Mouse (Mus musculus) adipocyte (in vitro differentiated cells): ENCODE data around the gene Tuba3a.

Experiments
- DNase-seq: peaks from one replicate; pipeline ENCODE4 v3.0.0-alpha.2; 2016; ENCODE audit warnings: low spot score

Gene Tuba3a

DNA sequence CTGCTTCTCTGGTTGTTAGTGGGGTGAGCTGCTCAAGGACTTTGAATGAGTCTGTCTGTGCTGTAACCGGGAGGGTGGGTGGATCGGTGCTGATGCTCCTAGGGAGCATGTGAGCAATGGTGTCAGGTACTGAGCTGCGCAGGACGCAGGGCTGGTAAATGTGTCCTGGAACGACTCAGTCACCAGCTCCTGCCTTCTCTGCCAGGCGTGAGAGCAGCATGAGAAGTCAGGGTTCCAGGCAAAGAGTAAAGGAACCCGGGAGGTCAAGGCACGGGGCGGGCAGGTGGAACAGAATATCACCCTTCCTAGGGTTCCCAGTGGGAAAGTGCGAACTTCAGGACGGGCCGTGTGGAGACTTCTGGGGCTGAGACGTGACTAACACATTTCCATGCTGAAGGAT is 19.8 kb downstream of the Tuba3a start:
- no peak for DNase-seq

DNA sequence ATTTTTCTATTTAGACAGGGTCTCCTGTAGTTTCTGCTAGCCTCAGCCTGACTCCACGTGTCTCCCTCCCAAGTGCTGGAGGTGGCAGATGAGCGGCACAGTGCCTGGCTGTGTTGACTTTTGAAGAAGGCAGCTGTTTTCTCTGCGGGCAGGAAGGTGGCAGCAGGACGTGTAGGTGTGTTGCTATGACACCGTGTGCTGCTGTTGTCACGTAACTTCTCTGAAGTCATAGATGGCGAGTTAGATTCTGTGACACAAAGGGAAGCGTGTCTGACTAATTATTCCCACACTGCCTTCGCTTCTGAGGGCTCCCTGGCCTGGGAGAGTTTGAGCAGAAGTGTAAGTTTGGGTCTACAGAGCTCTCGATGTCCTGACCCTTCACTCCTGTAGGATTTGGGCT is 20.6 kb downstream of the Tuba3a start:
- DNase-seq = no peak

DNA sequence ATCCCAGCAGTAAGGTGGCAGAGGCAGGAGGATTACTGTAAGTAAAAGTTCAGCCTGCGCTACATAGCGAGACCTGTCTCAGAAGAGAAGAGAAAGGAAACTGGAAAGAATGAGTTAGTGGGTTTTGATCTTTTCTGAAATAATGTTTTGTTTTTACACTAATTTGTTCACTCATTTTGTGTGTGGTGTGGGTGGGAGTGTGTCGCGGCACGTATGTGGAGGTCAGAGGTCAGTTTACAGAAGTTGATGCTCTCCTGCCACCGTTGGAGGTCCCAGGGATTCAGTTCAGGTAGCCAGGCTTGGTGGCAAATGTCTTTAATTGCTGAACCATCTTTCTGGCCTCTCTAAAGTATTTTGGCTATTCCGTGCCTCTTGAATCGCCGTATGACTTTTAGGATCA is 21.6 kb downstream of the Tuba3a start:
- DNase-seq = no peak

DNA sequence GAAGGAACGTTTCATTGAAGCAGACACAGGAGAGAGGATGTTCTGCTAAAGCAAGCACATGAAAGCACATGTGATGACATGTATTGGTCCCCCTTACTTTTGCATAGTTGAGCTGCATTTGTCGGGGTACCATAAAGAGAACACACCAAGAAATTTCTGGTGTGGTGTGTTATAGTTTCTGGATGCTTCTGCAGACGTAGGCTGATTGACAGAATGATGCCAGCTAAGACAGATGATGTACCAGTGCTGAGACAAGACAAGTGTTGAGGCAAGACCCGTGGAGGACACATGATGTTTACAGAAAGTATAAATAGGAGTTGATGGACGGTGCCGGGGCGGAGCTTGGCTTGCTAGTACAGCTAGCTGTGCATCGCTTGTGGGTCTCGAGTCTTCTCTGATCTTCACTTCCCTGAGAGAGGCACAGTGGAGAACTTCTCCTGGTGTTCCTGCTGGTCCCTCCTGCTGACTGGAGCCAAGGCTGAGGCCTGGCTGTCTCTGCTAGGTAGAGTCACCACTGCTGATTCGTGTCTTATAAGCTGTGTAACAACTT is 25.8 kb downstream of the Tuba3a start:
- no peak for DNase-seq

DNA sequence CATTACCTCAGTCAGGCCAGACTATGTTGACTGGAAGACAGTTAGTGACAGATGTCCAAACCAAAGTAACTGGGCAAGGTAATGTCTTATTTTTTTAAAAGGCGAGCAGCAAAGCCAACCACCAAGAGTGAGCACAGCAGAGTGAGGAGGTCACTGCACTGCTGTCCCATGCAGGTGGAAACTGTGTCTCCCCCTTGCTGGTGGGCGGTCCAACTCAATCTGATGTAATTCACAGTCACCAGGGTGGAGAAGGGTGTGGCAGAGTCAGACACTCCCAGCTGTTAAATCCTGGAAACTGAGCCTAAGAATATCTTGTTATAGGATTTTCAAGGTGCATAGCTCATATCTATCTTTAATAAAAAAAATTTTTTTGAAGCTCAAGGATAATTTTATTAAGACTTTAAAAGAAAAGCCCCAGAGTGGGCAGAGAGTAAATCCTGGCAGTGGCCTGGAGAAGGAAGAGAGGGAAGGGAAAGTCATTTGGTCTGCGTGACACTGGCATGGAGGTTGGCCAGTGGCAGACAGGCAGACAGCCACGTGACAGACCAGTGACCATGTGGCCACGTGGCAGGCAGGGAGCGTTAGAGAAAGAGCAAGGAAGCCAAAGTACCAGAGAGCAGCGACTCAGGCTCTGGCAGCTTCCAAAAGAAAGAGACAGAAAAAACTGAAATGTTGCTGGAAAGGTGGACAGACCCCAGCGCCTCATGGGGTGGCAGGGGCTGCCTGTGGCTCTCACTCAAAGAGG is 29.4 kb downstream of the Tuba3a start:
- no peak for DNase-seq

DNA sequence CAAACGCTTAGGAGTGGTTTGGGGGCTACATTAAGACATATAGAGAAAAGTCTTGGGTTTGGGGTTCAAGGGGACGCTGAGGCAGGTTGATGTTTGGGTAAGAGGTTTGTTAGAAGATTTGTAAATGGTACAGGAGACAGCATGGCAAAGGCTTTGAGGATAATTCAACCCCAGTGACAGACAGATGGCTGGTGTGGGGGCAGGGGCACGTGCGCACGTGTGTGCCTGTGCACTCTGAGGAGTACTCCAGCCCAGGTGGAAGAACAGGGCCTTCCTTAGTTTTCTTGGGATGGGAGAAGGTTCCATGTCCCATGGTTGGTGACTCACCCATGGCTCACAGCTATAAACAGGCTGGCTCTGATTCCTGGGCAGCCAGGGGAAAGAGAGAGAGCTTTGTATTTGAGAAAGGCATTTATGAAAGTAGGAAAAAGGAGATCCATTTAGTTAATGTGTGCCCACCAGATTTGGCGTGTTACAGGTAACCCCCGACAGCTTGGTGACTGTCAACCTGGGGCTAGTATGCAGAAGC is 30.3 kb downstream of the Tuba3a start:
- DNase-seq = no peak

DNA sequence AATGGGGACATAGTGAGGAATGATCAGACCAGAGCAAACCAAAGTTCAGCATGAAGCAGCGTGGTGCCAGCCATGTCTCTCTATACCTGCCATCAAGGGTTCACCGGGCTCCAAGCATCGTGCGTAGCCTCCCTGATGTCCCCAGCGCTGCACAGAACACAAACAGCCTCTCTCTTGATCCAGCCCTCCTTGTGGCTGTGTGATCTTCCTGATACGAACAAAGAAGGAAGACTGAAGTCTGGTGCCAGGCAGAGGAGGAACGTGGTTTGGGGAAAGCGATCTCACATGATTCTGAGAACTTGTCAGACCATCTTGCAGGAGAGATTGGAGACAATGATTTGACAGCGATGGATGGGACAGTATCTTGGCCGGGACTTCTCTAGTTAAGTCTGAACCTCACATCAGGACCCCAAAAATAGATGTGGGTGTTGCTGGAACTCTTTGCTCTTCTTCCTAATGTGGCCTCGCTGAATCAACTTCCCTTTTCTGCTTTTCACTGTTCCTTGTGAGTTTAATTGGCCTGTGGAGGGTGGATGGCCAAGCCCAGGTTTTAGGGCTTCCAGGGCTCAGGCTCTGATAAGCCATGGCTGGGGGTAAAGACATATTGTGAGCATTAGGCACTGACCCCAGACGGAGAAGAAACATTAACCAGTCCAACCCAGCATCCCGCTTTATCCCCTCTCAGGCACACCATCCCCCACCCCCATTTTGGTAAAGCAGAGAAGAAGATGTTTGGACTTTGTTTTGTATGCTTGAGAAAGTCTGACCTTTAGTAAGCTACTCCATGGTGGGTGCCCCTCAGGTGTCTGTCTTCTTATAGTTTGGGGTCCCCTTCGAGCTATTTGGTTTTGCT is 31.8 kb downstream of the Tuba3a start:
- no peak for DNase-seq

DNA sequence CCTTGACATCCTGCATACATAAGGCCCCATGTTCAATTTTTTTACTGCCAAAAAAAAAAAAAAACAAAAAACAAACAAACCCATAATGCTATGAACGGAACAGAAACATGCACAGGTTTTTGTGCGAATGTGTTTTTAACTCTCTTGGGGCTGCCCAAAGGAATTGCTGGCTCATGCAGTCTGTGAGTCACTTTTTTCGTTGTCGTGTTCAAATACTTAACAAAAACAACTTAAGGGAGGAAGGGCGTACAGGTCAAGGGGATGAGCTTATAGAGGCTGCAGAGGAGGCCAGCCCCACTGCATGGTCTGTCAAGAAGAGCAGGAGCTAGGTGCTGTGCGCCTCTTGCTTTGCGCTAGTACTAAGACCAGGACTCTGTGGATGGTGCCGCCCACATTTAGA is 33.1 kb downstream of the Tuba3a start:
- DNase-seq = no peak

DNA sequence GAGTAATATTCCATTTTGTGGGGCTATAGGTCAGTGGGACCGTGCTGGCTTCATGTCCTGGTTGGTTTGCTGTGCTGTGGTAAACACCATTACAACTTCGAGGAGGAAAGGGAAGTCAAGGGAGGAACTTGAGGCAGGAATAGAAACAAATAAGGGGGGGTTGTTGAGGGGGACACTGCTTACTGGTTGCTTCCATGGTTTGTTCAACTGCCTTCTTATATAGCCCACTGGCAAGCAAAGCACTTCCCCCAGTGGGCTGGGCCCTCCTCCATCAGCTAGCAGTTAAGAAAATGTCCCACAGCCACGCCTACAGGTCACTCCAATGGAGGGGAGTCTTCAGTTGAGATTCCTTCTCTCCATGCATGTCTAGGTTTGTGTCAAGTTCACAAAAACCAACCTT is 33.6 kb downstream of the Tuba3a start:
- no peak for DNase-seq

DNA sequence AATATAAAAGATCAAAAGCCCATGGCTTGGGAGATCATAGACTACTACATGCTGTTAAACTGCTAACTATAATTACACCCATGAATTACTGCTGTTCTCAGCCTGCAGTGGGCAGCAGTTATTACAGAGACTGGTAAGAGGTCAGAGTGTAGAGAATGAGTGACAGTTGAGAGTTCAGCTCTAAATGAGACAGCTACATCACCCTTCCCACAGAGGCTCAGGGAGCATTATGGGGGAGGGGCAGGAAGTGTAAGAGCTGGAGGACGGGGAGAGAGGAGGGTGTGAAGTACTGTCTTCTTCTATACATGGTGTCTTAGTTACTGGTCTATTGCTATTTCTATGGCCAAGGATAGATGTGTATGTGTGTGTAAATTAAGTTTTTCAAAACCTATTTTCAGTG is 41.3 kb downstream of the Tuba3a start:
- peak; percentile 31 for DNase-seq

DNA sequence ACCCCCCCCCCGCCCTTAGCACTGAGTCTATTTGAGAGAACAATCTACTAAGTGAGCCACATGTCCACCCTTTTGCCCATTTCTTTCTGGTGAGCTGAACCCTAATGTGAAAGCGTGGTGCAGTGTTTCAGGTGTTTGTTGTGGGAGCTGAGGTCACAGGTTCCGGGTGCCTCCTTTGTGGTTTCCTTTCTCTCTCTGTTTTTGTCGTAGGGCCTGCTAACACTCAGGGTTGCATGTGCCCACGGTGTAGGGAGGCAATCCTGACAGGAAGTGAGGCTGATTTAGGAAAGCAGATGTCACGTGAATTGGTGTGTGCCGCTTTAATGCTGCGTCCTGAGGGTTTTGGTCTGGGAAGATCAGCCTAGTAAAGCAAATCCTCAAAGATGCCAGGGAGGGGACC is 44.3 kb downstream of the Tuba3a start:
- DNase-seq = no peak

DNA sequence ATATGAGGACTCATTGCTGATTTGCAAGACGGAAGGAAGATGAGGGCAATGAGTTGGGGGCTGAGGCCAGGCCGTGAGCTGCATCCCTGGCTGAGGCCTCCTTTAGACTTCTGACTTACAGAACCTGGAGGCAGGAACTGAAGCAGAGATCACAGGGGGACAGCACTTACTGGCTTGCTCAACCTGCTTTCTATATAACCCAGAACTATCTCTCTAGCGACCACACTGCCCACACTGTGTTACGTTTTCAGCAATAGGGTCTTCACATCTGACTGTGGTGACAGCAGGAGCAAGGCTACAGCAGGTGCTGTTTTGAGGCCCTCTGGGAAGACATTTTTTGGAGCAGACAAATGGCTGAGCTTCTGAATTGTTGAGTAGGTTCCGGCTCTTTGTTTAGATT is 45.2 kb downstream of the Tuba3a start:
- DNase-seq = no peak

DNA sequence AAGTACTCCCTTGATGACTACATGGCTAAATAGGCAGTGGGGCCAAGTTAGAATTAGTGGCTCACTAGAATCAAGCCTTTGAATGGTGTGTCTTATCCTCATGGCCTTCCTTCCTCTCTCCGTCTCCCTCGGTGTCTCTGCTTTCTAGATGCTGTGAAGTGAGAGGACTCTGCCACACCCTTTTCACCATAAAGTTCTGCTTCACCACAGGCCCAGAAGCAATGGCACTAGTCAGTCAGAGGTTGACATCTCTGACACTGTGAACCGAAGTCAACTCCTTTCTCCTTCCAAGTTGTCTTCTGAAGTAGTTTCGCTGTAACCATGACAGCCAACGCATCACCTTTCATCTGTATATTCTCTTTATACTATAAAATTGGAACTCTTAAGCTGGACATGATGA is 46.3 kb downstream of the Tuba3a start:
- DNase-seq = no peak

DNA sequence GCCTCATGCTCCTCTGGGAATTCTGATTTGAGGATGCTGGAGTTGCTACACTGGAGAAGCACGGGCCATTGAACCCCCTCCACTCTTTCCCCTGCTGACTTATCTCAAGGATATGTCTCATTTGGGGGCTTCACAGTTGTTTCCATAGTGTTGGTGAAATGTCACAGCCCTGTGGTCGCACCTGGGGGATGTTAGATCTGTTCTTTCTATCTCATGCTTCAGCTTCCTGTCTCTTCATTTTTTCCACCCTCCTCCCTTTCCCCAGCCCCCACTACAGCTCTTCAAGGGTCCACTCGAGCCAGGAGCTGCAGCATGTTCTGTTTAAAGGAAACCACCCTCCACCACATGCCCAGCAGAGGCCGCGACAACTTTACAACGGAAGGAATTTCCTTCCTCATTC is 47.4 kb downstream of the Tuba3a start:
- no peak for DNase-seq

DNA sequence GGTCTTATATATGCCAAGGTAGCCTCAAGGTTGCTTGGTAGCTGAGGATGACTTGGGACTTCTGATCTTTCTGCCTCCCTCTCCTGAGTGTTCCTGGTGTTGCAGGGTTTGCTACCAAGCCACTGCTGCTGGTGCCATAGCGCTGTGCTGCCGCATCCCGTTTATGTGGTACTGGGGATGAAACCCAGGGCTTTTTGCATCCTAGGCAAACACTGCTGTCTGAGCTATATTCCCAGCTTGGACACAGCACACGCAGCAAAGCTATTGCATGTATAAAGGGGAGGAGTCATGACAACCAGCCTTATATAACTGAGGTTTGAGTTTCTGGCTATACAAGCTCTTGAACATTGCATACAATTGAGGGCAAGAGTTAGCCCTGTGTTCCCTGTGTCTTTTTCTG is 48.4 kb downstream of the Tuba3a start:
- no peak for DNase-seq

DNA sequence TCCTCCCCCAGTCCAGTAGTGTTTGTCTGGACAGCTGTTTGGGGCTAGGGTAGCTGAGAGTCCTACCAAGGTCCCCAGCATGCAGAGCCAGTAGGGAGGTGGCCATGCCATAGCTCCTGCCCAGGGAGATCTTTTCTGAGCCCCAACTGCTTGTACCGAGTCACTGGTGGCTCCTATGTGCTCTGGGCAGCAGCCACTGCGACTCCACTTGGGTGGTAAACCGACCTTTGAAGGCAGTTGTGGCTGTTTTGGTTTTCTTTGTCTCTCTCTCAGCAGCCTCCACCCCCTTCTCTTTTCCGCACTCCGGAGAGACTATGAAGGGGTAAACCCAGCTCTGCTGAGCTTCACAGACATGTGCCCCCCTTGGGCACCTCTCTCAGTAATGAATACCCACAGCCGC is 49.1 kb downstream of the Tuba3a start, which contains the start of gene Cd27:
Gene Cd27, minus strand, starts transcription at position 229 of the 400 bp plus-strand sequence.
- DNase-seq = no peak

DNA sequence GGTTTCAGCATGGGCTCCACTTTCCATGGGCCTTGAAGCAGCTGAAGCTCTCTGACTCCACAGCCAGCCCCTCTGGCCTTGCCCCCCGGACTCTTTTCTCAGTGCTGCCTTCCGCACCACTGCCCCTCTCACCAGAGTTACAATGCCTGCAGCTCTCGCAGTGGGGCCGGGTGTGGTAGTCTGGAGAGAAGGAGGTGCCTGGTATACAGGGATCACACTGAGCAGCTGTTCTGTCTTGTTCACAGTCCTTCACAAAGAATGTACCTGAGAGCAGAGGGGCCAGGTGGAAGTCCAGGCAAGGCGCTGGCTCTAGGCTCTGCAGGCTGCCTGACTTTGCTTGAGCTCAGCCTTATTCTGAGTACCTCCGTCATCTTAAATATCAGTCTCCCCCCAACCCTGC is 49.5 kb downstream of the Tuba3a start:
- no peak for DNase-seq

DNA sequence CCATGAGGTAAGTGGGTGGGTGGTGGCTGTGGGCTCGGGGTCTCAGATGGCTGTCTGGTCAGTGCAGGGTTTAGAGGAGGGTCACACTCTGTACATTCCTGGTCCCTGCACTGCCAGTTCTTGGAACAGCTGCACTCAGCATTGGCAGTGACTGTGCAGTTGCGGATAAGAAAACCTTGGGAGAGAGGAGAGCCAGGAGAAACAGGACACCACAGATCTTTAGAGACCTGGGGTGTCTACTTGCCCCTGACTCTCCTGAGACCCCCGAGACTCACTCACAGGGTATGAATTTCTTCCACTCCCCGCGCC is 51.4 kb downstream of the Tuba3a start:
- DNase-seq = no peak

DNA sequence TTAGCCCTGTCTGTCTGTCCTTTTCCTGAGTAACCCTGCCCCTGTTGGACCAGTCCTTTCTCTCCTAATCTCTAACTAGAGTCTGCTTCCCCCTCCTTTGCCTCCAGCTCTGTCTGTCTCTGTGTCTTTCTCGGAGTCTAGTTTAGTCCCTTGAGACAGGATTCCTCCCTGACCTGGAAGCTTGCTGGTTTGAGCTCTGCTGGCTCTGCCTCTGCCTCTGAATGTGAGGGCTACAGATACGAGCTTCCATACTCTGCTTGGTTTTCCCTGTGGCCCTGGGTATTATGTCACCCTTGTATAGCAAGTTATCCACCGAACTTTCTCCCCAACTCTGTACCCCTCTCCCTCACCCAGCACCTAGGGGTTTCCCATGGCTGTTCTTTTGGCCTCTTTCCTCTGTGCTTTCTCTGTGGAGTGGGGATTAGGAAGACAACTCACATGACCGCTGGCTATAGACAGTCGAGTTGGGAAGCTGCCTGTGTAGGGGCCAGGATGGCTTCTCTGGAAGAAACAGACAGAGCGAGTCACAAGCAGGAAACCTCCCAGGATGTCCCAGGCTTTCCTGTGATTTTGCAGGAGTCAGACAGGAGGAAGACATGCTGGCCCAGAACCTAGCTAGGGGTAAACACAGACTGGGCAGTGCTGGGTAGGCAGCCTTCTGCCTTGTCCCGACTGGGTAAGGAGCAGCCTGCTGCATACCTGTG is 51.9 kb downstream of the Tuba3a start:
- peak; percentile 80 for DNase-seq

DNA sequence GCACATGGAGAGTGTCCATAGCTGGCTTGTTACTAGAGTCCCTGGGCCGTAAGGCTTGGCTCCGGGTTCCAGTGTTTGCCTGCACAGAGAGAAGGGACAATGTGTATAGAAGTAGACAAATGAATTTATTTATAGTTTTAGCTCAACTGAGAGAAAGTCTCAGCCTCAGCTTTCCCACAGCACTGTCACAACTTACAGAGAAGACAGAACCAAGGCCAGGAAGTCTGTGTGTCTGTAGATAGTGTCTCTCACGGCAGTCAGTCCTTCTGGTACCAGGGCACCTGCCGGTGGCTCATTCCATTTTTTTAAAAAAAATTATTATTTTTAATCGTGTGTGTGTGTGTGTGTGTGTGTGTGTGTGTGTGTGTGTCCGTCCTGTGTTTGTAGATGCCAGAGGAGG is 53.3 kb downstream of the Tuba3a start:
- DNase-seq = no peak

DNA sequence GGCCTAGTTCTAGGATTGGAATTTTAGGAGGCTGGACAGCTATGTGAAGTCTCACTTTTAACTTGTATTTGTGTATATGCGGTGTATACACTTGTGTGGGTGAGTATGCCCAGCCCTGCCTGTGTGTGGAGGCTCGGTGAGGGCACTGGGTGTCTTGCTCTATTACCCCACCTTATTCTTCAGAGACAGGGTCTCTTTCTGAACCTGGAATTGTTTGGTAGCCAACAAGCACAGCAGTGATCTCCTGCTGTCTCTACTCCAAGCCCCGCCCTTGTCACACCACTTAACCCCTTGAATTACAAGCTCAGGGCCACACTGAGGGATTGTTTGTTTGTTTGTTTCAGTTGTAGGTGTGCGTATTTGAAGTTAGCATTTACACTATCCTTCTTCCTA is 53.8 kb downstream of the Tuba3a start:
- peak; percentile 65 for DNase-seq
